In the genomic region with DNA sequence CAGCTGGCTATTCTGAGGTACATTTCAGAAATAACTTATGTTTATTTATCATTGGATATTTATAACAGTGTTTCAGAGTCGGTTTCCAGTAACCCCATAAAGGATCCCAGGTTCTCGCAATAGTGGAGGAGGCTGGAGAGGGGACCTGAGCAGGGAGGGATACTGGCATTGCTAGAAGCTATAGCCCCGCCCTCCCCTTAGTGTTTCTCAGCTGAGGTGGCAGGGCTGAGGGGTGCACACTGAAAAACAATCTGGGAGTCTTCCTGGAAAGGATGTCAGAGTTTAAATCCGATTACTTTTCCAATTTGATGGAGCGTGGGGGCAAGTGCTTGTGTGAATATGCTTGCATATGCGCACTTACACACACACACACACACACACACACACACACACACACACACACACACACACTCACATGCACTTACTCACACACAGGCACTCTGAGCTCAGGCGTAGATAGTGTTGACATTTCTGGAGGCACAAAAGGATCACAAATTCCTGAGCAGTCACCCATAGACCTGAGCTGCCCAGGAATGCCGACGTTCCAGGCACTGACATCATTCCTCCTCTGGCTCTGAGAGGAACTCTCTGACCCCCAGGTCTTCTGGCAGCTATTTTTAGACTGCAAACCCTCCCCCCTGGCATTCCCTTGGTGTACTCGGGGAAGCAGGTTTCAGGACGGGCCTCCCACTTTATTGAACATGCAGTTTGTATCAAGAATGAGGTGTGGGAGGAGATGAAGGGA, we compare ENCODE assay signal across 8 mouse cellular contexts.
DNase-seq lines count a peak whose midpoint lies in the region.

No protein-coding gene starts in this region.

- DNase-seq in ovary, postnatal 36 days (ENCODE audit: low spot score), result peak; percentile 11
- DNase-seq in ovary, postnatal 10 days (ENCODE audit: low spot score), result no peak
- DNase-seq in heart, adult 18-20 months, result peak; percentile 47 to 62
- DNase-seq in kidney, postnatal 10 days, result peak; percentile 71
- peak; percentile 90 for DNase-seq in mesoderm, embryonic 11.5 days (ENCODE audit: low read depth, low spot score)
- no peak for DNase-seq in left cerebral cortex, adult 8-10 months (ENCODE audit: low spot score in 2 of 2)
- DNase-seq in layer of hippocampus, adult 11-12 months (ENCODE audit: low spot score), result no peak
- DNase-seq in layer of hippocampus, postnatal 25 days (ENCODE audit: extremely low spot score in 1 of 2, low spot score in 1 of 2), result no peak

Comparison
In these comparisons a context has a peak if more than half of its experiments do, and no peak if none do; other contexts are left out.
1. DNase-seq: peak in ovary, postnatal 36 days (single experiment), heart, adult 18-20 months (2 of 2), kidney, postnatal 10 days (single experiment) and mesoderm, embryonic 11.5 days (single experiment); none in ovary, postnatal 10 days (single experiment), left cerebral cortex, adult 8-10 months (0 of 2), layer of hippocampus, adult 11-12 months (single experiment) and layer of hippocampus, postnatal 25 days (0 of 2).